Mouse (Mus musculus) testis, postnatal 10 days (tissue): Measurements from ENCODE around the gene Efcab8.
"Not testable (repeated sequence)": the region's sequence is repeated elsewhere in the genome, so short reads cannot be mapped to it uniquely, and the experiment has no call there.

Experiments
- DNase-seq: peaks from one replicate; pipeline ENCODE4 v3.0.0; 2021; ENCODE audit warnings: low spot score

Gene Efcab8

GRCm38 (mm10) chr2:153825900-153826299 is 46.2 kb downstream of the Efcab8 start:
- DNase-seq = not testable (repeated sequence)

DNA sequence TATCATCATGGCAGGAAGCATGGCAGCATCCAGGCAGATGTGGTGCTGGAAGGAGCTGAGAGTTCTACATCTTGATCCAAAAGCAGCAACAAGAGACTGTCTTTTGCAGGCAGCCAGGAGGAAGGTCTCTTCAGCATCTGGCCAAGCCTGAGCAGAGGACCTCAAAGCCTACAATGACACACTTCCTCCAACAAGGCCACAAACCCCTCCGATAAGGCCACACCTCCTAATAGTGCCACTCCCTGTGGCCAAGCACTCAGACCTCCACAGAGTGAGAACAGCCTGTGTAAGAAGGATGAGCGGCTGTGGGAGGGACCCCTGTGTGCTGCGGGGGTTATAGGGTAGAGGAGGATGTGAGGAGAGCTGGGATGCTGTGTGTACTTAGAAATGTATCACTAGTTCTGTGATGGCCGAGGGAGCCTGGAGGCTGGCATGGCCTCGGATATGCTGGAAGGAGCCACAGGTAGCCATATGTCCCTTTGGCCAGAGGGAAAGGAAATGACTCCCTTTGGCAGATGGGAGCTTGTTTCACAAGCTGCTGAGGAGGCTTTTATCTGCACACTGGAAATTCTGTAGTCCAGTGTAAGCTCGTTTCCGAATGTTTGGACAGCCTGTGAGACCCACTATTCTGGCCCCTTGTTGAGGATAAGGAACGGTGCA is 47.6 kb downstream of the Efcab8 start:
- DNase-seq = no peak

- no peak for DNase-seq
Observed at GRCm38 (mm10) chr2:153828704-153829103, 49.0 kb downstream of the Efcab8 start.

DNA sequence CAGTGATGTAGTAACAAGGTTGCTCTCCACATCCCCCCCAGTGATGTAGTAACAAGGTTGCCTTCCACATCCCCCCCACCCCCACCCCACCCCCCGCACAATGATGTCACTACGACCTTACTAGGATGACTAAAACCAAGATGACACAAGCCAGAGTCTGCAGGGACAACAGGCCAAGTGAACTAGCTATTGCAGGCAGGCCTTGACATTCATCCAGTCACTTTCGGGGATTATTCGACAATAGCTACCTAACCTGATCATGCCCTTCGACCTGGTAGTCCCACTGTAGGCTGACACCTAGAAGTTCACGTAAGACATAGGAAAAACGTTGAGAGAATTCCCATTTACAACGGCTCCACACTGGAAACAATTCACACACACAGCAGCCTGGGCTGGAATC is 53.6 kb downstream of the Efcab8 start:
- no peak for DNase-seq

DNA sequence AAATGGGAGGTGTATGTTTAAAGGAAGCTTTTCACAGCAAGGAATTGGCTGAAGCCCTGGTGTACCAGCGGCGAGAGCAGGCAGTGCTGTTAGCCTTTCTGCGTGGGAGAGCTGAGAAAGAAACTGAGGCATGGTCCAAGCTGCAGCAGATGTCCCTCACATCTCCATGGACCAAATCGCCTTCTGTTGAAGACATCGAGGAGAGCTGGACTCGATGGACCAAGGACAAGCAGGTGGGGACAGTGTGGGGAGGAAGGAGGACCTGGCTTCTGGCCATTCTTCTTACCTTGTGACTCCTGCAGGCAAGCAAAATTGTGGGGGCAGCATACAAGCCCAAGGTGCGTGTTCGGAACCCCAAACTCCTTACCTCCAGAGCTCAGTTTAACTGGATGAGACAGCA is 63.1 kb downstream of the Efcab8 start:
- DNase-seq = no peak

- no peak for DNase-seq
Observed at GRCm38 (mm10) chr2:153848389-153848788, 68.7 kb downstream of the Efcab8 start.

GRCm38 (mm10) chr2:153850351-153851029 is 70.8 kb downstream of the Efcab8 start:
- no peak for DNase-seq

- peak; percentile 85 for DNase-seq
Observed at GRCm38 (mm10) chr2:153851030-153851360, 71.3 kb downstream of the Efcab8 start.

- no peak for DNase-seq
Observed at GRCm38 (mm10) chr2:153853544-153853943, 73.8 kb downstream of the Efcab8 start.

- no peak for DNase-seq
Observed at GRCm38 (mm10) chr2:153859581-153859980, 79.8 kb downstream of the Efcab8 start.

DNA sequence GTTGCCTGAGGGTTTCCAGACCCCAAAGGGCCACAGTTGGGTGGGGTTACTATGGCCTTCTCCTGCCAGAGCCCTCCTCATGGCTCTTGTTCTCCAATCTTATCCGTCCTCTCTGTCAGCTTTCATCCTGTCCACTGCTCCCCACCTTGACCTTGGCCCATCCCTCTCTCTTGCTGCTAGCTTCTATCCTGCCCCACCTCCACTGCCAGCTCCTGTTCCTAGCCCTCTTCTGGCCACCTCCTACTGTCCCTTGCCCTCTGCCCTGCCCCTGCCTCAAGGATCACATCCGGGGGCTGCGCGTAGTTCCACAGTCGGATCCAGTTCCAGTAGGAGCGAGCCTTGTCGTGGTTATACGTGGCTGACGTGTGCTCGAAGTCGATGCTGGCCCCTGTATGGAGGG is 80.6 kb downstream of the Efcab8 start:
- no peak for DNase-seq

DNA sequence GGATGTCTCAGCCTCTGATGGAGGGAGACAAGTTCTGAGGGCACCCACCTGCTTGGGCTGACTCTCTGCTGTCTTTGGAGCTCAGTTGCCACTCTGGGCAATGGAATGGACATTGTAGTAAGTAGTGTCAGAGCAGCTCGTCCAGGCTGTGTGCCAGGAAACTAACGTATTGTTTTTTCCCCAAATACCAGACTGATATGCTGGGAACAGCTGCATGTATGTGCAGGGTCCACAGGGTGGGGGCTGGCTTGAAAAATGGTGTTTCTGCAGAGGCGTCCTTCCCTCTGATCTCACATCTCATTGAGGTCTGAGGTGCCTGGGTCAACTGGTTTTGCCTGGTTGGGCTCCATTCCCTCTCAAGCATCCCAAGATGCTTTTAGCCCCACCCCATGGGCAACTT is 81.0 kb downstream of the Efcab8 start:
- DNase-seq = no peak

GRCm38 (mm10) chr2:153861960-153862359 is 82.2 kb downstream of the Efcab8 start:
- no peak for DNase-seq

DNA sequence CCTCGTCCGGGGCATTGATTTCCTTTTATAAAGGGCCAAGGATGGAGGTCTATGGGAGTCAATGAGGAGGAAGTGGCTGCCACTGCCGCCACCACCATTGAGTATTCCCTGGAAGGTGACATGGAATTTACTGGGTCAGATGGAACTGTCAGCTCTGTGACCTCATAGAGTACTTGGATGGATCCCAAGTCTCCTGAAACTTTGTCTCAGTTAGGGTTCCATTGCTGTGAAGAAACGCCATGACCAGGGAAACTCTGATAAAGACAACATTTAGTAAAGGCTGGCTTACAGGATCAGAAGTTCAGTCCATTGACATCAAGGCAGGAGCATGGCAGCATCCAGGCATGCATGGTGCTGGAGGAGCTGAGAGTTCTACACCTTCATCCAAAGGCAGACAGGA is 91.3 kb downstream of the Efcab8 start, which contains the start of gene Sun5:
TSS of gene Sun5 (minus strand) at position 101 of the 400 bp plus-strand sequence.
- DNase-seq = no peak

DNA sequence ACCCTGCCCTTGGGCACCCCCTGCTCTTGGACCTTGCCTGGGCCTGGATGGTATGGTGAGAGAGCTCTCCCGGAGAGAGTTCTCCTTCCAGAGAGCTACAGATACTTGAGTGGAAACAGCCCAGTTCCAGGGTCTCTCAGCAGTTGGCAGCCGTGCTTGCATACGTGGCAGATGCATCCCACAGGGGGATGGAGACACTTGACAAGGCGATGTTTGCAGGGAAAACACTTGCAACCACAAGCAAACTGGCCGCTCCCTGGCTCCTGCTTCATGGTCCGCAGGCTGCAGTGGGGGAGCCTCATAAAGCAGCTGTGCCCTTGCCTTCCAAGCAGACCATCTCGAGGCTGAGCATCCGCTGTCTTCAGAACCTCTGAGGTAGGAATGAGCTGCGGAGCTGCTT is 95.0 kb downstream of the Efcab8 start, which contains the start of gene Bpifb2:
TSS of gene Bpifb2 (plus strand) at position 301 of the 400 bp plus-strand sequence.
- DNase-seq = no peak
